Mouse (Mus musculus) mesoderm, embryonic 11.5 days (tissue): Measurements from ENCODE around the gene Ubxn10.

Source experiments
- DNase-seq: peaks from one replicate; pipeline ENCODE4 v3.0.0-alpha.2; 2012; ENCODE audit warnings: low read depth, low spot score

The Ubxn10 gene

GRCm38 (mm10) chr4:138702031-138702430 lies 34.9 kb downstream of the Ubxn10 start:
- no peak for DNase-seq

- DNase-seq: no peak
These were observed 35.9 kb downstream of the Ubxn10 start for GRCm38 (mm10) chr4:138701111-138701510.

- peak; percentile 77 for DNase-seq
These were observed 36.6 kb downstream of the Ubxn10 start for GRCm38 (mm10) chr4:138700184-138700982.

- no peak for DNase-seq
These were observed 38.7 kb downstream of the Ubxn10 start for GRCm38 (mm10) chr4:138698296-138698695.

GRCm38 (mm10) chr4:138697166-138697860 lies 39.7 kb downstream of the Ubxn10 start:
- DNase-seq: no peak

- DNase-seq: peak; percentile 37
These were observed 40.2 kb downstream of the Ubxn10 start for GRCm38 (mm10) chr4:138696720-138697119.

- peak; percentile 47 for DNase-seq
These were observed 43.8 kb downstream of the Ubxn10 start for GRCm38 (mm10) chr4:138693043-138693692.

GRCm38 (mm10) chr4:138691443-138692181 lies 45.4 kb downstream of the Ubxn10 start:
- DNase-seq: no peak

- no peak for DNase-seq
These were observed 46.4 kb downstream of the Ubxn10 start for GRCm38 (mm10) chr4:138690561-138690960.

- DNase-seq: no peak
These were observed 47.9 kb downstream of the Ubxn10 start for GRCm38 (mm10) chr4:138689094-138689512.

GRCm38 (mm10) chr4:138685813-138686212 lies 51.2 kb downstream of the Ubxn10 start:
- DNase-seq: no peak

- peak; percentile 21 for DNase-seq
These were observed 54.2 kb downstream of the Ubxn10 start for GRCm38 (mm10) chr4:138682760-138683159.

- no peak for DNase-seq
These were observed 56.8 kb downstream of the Ubxn10 start for GRCm38 (mm10) chr4:138680124-138680523.

- peak; percentile 24 for DNase-seq
These were observed 59.4 kb downstream of the Ubxn10 start for GRCm38 (mm10) chr4:138677579-138677978.

- peak; percentile 74 for DNase-seq
These were observed 60.5 kb downstream of the Ubxn10 start for GRCm38 (mm10) chr4:138676480-138676879.

- DNase-seq: no peak
These were observed 64.8 kb downstream of the Ubxn10 start for GRCm38 (mm10) chr4:138672160-138672559.

GRCm38 (mm10) chr4:138670093-138670889 lies 66.7 kb downstream of the Ubxn10 start:
- no peak for DNase-seq

- DNase-seq: no peak
These were observed 70.4 kb downstream of the Ubxn10 start for GRCm38 (mm10) chr4:138666521-138666920.

GRCm38 (mm10) chr4:138659936-138660602 lies 76.9 kb downstream of the Ubxn10 start:
- DNase-seq: no peak
